In genomic region chr4:120731030-120731644, GRCm38 (mm10) we compare ENCODE assay signal across 8 mouse cellular contexts. TPM values are rescaled to one million over a fixed set of nuclear protein-coding genes. Genes with fewer than 3 reads are reported as not detected.
DNase-seq lines count a peak whose midpoint lies in the region; TF ChIP-seq lines count a peak whose summit lies in the region.

No protein-coding gene starts in this region.

- no peaks in the 10 kb centered on the region for H3K79me3 ChIP-seq in C2C12 (ENCODE audit: low read depth)

- peak; percentile 52 to 61 for DNase-seq in adrenal gland, adult 18-20 months (ENCODE audit: low spot score in 2 of 2)
- peak; percentile 87 for DNase-seq in embryo, embryonic 9.5 days (ENCODE audit: extremely low spot score)
- DNase-seq in heart, adult 9 months (ENCODE audit: low spot score in 2 of 2) = peak; percentile 51 to 59
- DNase-seq in kidney, adult 8-10 months = peak; percentile 51 to 68
- DNase-seq in lung, postnatal 10 days = peak; percentile 72
- DNase-seq in retina, embryonic 14.5 days (ENCODE audit: low spot score) = peak; percentile 79
- peak; percentile 80 for DNase-seq in yolk sac, embryonic 10.5 days (ENCODE audit: low spot score)

- H3ac ChIP-seq in C2C12 (ENCODE audit: control insufficient read depth, insufficient read length, low read depth) = peak overlapping the region; percentile 32

- TF ChIP-seq CTCF in C2C12 (IDR thresholded peaks at IDR 0.05; ENCODE audit: control insufficient read depth, insufficient read depth, insufficient read length) = no peak

- H3K27me3 ChIP-seq in C2C12 (ENCODE audit: control insufficient read depth, insufficient read depth, insufficient read length) = no peaks in the 10 kb centered on the region

- H3K79me2 ChIP-seq in C2C12 (ENCODE audit: control insufficient read depth, insufficient read depth) = no peaks in the 10 kb centered on the region

- no peak overlapping the region for H3K4me3 ChIP-seq in C2C12 (ENCODE audit: insufficient read depth, poor library complexity, severe bottlenecking)

- H3K36me3 ChIP-seq in C2C12 (ENCODE audit: control insufficient read depth, insufficient read depth) = no peaks in the 10 kb centered on the region

TF ChIP-seq in C2C12, 6 proteins besides CTCF, POLR2A, EP300 and RAD21:
- TF ChIP-seq CEBPB (IDR thresholded peaks at IDR 0.05; ENCODE audit: low read depth) (no peak), USF1 (IDR thresholded peaks at IDR 0.05; ENCODE audit: low read depth) (no peak), MAX (IDR thresholded peaks at IDR 0.05) (no peak), MYOG (IDR thresholded peaks at IDR 0.05; ENCODE audit: control insufficient read depth, extremely low read depth, insufficient read length) (no peak), FOSL1 (IDR thresholded peaks at IDR 0.05; ENCODE audit: insufficient read depth, low read length, poor library complexity, severe bottlenecking) (no peak), MYOD1 (IDR thresholded peaks at IDR 0.05; ENCODE audit: control insufficient read depth, insufficient read length, low read depth) (no peak)

RNA-seq across cellular contexts. Expression of gene Kcnq4, which starts 17.3 kb away (rescaled TPM):
- polyA plus RNA-seq in C2C12 (2012; fragmentation: generic; extraction: Trizol) = 0.75 TPM
- 1 to 10 TPM; 1.5 to 3.1 TPM for total RNA-seq in adrenal gland, adult 18-20 months (2021)
